Mouse (Mus musculus) embryo, embryonic 9.5 days (tissue): ENCODE measurements around the gene Pim2.

Source experiments
- DNase-seq: peaks from one replicate; pipeline ENCODE4 v3.0.0-alpha.2; 2017; ENCODE audit errors: extremely low spot score

Gene Pim2

GRCm38 (mm10) chrX:7878007-7878419 is at the start of gene Pim2:
Pim2 (plus strand) TSS chrX:7878262.
- peak; percentile 69 for DNase-seq

GRCm38 (mm10) chrX:7837146-7837545 is 40.9 kb upstream of the Pim2 start:
- DNase-seq, result no peak

- DNase-seq, result no peak
Observed at GRCm38 (mm10) chrX:7840842-7841162, 37.3 kb upstream of the Pim2 start.

- DNase-seq, result peak; percentile 87
Observed at GRCm38 (mm10) chrX:7841163-7842162, 36.6 kb upstream of the Pim2 start, which contains the start of gene Otud5. Otud5 (plus strand) TSS chrX:7841364.

- no peak for DNase-seq
Observed at GRCm38 (mm10) chrX:7842318-7842717, 35.7 kb upstream of the Pim2 start.

- no peak for DNase-seq
Observed at GRCm38 (mm10) chrX:7847845-7848244, 30.2 kb upstream of the Pim2 start.

- no peak for DNase-seq
Observed at GRCm38 (mm10) chrX:7854578-7854977, 23.5 kb upstream of the Pim2 start.

GRCm38 (mm10) chrX:7859191-7859753 is 18.8 kb upstream of the Pim2 start:
- no peak for DNase-seq

- no peak for DNase-seq
Observed at GRCm38 (mm10) chrX:7863181-7863580, 14.9 kb upstream of the Pim2 start.

GRCm38 (mm10) chrX:7864551-7864950 is 13.5 kb upstream of the Pim2 start:
- DNase-seq, result no peak

GRCm38 (mm10) chrX:7865343-7865742 is 12.7 kb upstream of the Pim2 start:
- DNase-seq, result no peak

- no peak for DNase-seq
Observed at GRCm38 (mm10) chrX:7865786-7866185, 12.3 kb upstream of the Pim2 start.

GRCm38 (mm10) chrX:7867141-7867540 is 10.9 kb upstream of the Pim2 start:
- no peak for DNase-seq

GRCm38 (mm10) chrX:7868506-7868905 is 9.6 kb upstream of the Pim2 start:
- DNase-seq, result no peak

GRCm38 (mm10) chrX:7869826-7870225 is 8.2 kb upstream of the Pim2 start:
- DNase-seq, result no peak

- no peak for DNase-seq
Observed at GRCm38 (mm10) chrX:7878495-7878894, 433 bp downstream of the Pim2 start.

GRCm38 (mm10) chrX:7879819-7880218 is 1.8 kb downstream of the Pim2 start:
- DNase-seq, result peak; percentile 71

- peak; percentile 80 for DNase-seq
Observed at GRCm38 (mm10) chrX:7883841-7884567, 5.9 kb downstream of the Pim2 start, which contains the start of gene Slc35a2. Slc35a2 (plus strand) TSS chrX:7884028.

GRCm38 (mm10) chrX:7898211-7898610 is 20.1 kb downstream of the Pim2 start:
- no peak for DNase-seq

GRCm38 (mm10) chrX:7898880-7899874 is 21.1 kb downstream of the Pim2 start, which contains the start of the genes Pqbp1 and Timm17b:
Pqbp1 (minus strand) TSS chrX:7899269.
Timm17b (plus strand) TSS chrX:7899357.
- peak; percentile 83 for DNase-seq

GRCm38 (mm10) chrX:7904441-7904840 is 26.4 kb downstream of the Pim2 start:
- no peak for DNase-seq
